ENCODE assay signal across 11 mouse cellular contexts in the genomic region with DNA sequence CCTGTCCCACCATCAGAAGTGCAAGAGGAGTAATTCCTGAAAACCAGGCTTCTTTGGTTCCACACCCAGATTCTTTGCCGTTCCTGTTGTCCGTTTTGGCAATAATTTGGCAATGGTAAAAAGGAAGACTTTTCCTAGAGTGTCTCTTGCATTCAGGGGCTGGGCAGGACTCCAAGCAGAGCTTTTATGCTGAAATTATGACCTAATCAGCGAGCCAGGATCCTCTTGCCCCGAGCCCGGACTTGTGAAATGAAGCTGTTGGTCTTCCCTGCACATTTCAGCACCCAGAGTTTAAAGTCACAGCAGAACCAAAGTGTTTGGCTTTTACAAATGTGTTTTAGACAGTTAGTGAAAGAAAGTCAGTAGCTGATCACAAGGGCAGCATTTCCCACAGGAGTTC.
DNase-seq lines count a peak whose midpoint lies in the region; ATAC-seq lines count a peak whose summit lies in the region.
"Had no signal": no experiment of that assay in that cellular context is flagged by ENCODE, and none has a peak within 500 bp of the region (broad histone marks: within the 10 kb centered on the region; RNA-seq: fewer than 3 reads in every experiment).

No protein-coding gene starts in this region.

- ATAC-seq in heart, embryonic 12.5 days (ENCODE audit: insufficient number of reproducible peaks, low FRiP score) = no peak
- ATAC-seq: liver, postnatal 0 days had no signal

- no peaks in the 10 kb centered on the region for H3K9me3 ChIP-seq in heart, embryonic 12.5 days (replicated peaks)

- H3K4me2 ChIP-seq in heart, embryonic 12.5 days = no peak overlapping the region

- no peak overlapping the region for H3K27ac ChIP-seq in heart, embryonic 12.5 days (ENCODE audit: poor library complexity, severe bottlenecking)

- 54% methylated on average over 5 of the region's 5 CpGs for WGBS in heart, embryonic 12.5 days

- intact Hi-C loops in left cerebral cortex, postnatal 10 days (cut with DNase I) = no loop called here

- H3K4me1 ChIP-seq in heart, embryonic 12.5 days (replicated peaks) = no peaks in the 10 kb centered on the region

- H3K9ac ChIP-seq in heart, embryonic 12.5 days = no peak overlapping the region
- H3K9ac ChIP-seq: liver, postnatal 0 days had no signal

- H3K36me3 ChIP-seq in heart, embryonic 12.5 days = no peaks in the 10 kb centered on the region

- no peak overlapping the region for H3K4me3 ChIP-seq in heart, embryonic 12.5 days

- H3K27me3 ChIP-seq in heart, embryonic 12.5 days (replicated peaks) = no peaks in the 10 kb centered on the region

- DNase-seq in heart, adult 18-20 months = peak; percentile 32 to 43
- peak; percentile 6 for DNase-seq in urinary bladder, postnatal 25 days (ENCODE audit: low spot score)
- DNase-seq in urinary bladder, postnatal 4 days (ENCODE audit: low spot score in 2 of 2) = no peak
- peak; percentile 57 for DNase-seq in heart, postnatal 4 days
- no peak for DNase-seq in neural tube, embryonic 10.5 days (ENCODE audit: extremely low spot score, low spot score)
- DNase-seq in left cerebral cortex, postnatal 10 days (ENCODE audit: extremely low spot score in 1 of 2, low spot score in 2 of 2) = no peak
- no peak for DNase-seq in natural killer cell, adult 2 months (ENCODE audit: low spot score in 2 of 2)
- DNase-seq: cerebellum, adult 9-10 months; liver, postnatal 0 days; thymus, postnatal 14 days had no signal

Comparison
In these comparisons a context has a peak if more than half of its experiments do, and no peak if none do; other contexts are left out.
1. DNase-seq: peak in heart, adult 18-20 months (2 of 2), urinary bladder, postnatal 25 days (single experiment) and heart, postnatal 4 days (single experiment); none in urinary bladder, postnatal 4 days (0 of 2), neural tube, embryonic 10.5 days (single experiment), left cerebral cortex, postnatal 10 days (0 of 2) and natural killer cell, adult 2 months (0 of 2).